ENCODE assay signal across 8 mouse cellular contexts in genomic region chr11:8443539-8444292, GRCm38 (mm10).
DNase-seq lines count a peak whose midpoint lies in the region; ATAC-seq and TF ChIP-seq lines count a peak whose summit lies in the region.

No protein-coding gene starts in this region.

- no peaks in the 10 kb centered on the region for H3K9me3 ChIP-seq in embryonic facial prominence, embryonic 13.5 days
- H3K9me3 ChIP-seq in hindbrain, embryonic 10.5 days: no peaks in the 10 kb centered on the region

- 74% methylated on average over 11 of the region's 11 CpGs for WGBS in liver, adult 2 months
- 74% methylated on average over 11 of the region's 11 CpGs for WGBS in embryonic facial prominence, embryonic 13.5 days
- WGBS in macrophage (ENCODE audit: missing documents): 35% methylated on average over 11 of the region's 11 CpGs
- 85% methylated on average over 11 of the region's 11 CpGs for WGBS in hindbrain, embryonic 10.5 days

- no peak overlapping the region for H3K9ac ChIP-seq in liver, adult 2 months (ENCODE audit: low read depth, low read length)
- H3K9ac ChIP-seq in embryonic facial prominence, embryonic 13.5 days: no peak overlapping the region

- H3K27me3 ChIP-seq in liver, adult 2 months (ENCODE audit: control insufficient read depth, insufficient read depth, low read length): no peaks in the 10 kb centered on the region
- H3K27me3 ChIP-seq in embryonic facial prominence, embryonic 13.5 days: no peaks in the 10 kb centered on the region
- H3K27me3 ChIP-seq in hindbrain, embryonic 10.5 days (ENCODE audit: insufficient read depth, poor library complexity, severe bottlenecking): no peaks in the 10 kb centered on the region

- H3K4me3 ChIP-seq in liver, adult 2 months (ENCODE audit: insufficient read depth, low read depth, low read length): no peak overlapping the region
- no peak overlapping the region for H3K4me3 ChIP-seq in embryonic facial prominence, embryonic 13.5 days
- no peak overlapping the region for H3K4me3 ChIP-seq in macrophage (ENCODE audit: inconsistent target)
- no peak overlapping the region for H3K4me3 ChIP-seq in hindbrain, embryonic 10.5 days

- H3K4me2 ChIP-seq in embryonic facial prominence, embryonic 13.5 days: no peak overlapping the region

- peaks cover 38% of the 10 kb centered on the region for H3K36me3 ChIP-seq in liver, adult 2 months (ENCODE audit: control insufficient read depth, insufficient read depth, low read length)
- H3K36me3 ChIP-seq in embryonic facial prominence, embryonic 13.5 days: peaks cover 74% of the 10 kb centered on the region
- H3K36me3 ChIP-seq in macrophage (ENCODE audit: inconsistent target): peaks cover 80% of the 10 kb centered on the region
- H3K36me3 ChIP-seq in hindbrain, embryonic 10.5 days: peaks cover 33% of the 10 kb centered on the region

- peak; percentile 39 for DNase-seq in liver, adult 2 months (ENCODE audit: extremely low read depth, low read depth, low spot score)
- no peak for DNase-seq in liver
- DNase-seq in heart, postnatal 36 days: peak; percentile 33 to 53
- no peak for DNase-seq in hindbrain, embryonic 10.5 days (ENCODE audit: low spot score)
- DNase-seq in spleen, adult 18-20 months: no peak
- DNase-seq in embryo, embryonic 10.5 days (ENCODE audit: low spot score): no peak

- TF ChIP-seq CTCF in liver, adult 2 months (IDR thresholded peaks at IDR 0.05; ENCODE audit: low read depth, low read length): no peak

- TF ChIP-seq POLR2A in liver, adult 2 months (IDR thresholded peaks at IDR 0.05; ENCODE audit: extremely low read depth, insufficient read depth, low read length): no peak

- no peaks in the 10 kb centered on the region for H3K79me2 ChIP-seq in liver, adult 2 months (ENCODE audit: control insufficient read depth, insufficient read depth, low read length)
- H3K79me2 ChIP-seq in macrophage (ENCODE audit: inconsistent target): no peaks in the 10 kb centered on the region; the same call in 1 of the 2 replicates

- H3K27ac ChIP-seq in liver, adult 2 months (replicated peaks; ENCODE audit: insufficient read depth, low read depth, low read length): peak overlapping the region; percentile 32; the same call in 1 of the 2 replicates
- H3K27ac ChIP-seq in embryonic facial prominence, embryonic 13.5 days: peak overlapping the region; percentile 51
- H3K27ac ChIP-seq in macrophage: peak overlapping the region; percentile 71
- no peak overlapping the region for H3K27ac ChIP-seq in hindbrain, embryonic 10.5 days

- ATAC-seq in embryonic facial prominence, embryonic 13.5 days (ENCODE audit: insufficient number of reproducible peaks, insufficient read depth, low FRiP score, low TSS enrichment, low read depth): no peak

- intact Hi-C loops in heart, postnatal 36 days (cut with DNase I): no loop called here

- H3K4me1 ChIP-seq in liver, adult 2 months (ENCODE audit: control insufficient read depth, insufficient read depth, low read length): no peaks in the 10 kb centered on the region; the same call in 1 of the 2 replicates
- H3K4me1 ChIP-seq in embryonic facial prominence, embryonic 13.5 days: peaks cover 29% of the 10 kb centered on the region
- peaks cover 2% of the 10 kb centered on the region; the same call in 1 of the 2 replicates for H3K4me1 ChIP-seq in hindbrain, embryonic 10.5 days (replicated peaks)

Comparison
In these comparisons a context has a peak if more than half of its experiments do, and no peak if none do; other contexts are left out.
1. DNase-seq: peak in liver, adult 2 months (single experiment) and heart, postnatal 36 days (2 of 2); none in liver (single experiment), hindbrain, embryonic 10.5 days (single experiment), spleen, adult 18-20 months (0 of 2) and embryo, embryonic 10.5 days (single experiment).